Mouse (Mus musculus) lung, adult 2 months (tissue): Measurements from ENCODE around the gene Dhx38.
A peak's percentile ranks its signal among the peaks of the same experiment; 100 is the strongest.

Experiments
- CTCF ChIP-seq: fragments of 200-500 bp; IDR thresholded peaks from 2 replicates; pipeline ENCODE4 v1.5.1; 2011; ENCODE audit warnings: mild to moderate bottlenecking, low read length, control low read depth; ENCODE audit not compliant: insufficient read depth
- POLR2A ChIP-seq: fragments of 200-500 bp; IDR thresholded peaks from 2 replicates; pipeline ENCODE4 v1.6.1; 2011; ENCODE audit warnings: low read depth, mild to moderate bottlenecking, control low read depth, low read length, borderline replicate concordance; ENCODE audit errors: extremely low read depth

DNA sequence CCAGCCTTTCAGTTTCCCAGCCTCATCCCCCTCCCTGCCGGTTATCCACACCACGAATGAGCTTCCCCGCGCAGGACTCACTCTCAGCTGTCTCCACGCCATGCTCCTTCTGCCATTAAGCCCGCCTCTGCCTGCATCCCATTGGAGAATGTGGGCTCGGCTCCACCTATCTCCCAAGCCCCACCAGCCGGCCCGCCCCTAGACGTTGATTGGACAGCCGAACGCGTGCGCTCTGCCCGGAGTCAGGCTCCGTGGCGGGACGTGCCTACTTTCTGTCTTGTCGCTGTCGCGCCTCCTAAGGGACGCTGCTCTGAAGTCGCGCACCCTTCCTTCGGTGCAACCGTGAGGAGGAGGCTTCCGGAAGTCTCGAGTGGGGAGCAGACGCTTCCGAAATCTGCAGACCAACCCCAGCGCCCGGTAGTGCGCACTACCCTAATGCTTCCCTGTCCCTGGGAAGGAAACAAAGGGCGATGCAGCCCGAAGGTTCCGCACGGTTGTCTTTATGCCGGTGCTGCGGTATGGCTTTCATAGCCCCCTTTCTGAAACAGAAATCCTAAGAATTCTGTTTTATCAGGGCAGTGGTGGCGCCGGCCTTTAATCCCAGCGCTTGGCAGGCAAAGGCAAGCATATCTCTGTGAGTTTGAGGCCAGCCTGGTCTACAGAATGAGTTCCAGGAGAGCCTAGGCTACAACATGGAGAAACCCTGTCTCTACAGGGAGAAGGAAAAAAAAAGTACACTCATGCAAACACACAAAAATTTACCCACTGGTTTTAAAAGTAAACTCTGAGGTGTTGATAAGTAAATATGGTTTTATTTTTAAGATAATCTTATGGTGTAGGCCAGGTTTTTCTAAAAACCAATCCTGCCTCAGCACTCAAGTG, 42.9 kb upstream of the Dhx38 start, which contains the start of gene Dhodh:
- TF ChIP-seq CTCF (0 out of 2 replicates have a peak, but pooled peaks have one; percentile 7), POLR2A (peak; percentile 93)
